Mouse (Mus musculus): ENCODE results near the gene Abcc2. TPM values are rescaled to one million over a fixed set of nuclear protein-coding genes. Genes with fewer than 3 reads are reported as not detected.

Gene Abcc2
- polyA plus RNA-seq, 2 experiments = 9.5 to 12.9 TPM

DNA sequence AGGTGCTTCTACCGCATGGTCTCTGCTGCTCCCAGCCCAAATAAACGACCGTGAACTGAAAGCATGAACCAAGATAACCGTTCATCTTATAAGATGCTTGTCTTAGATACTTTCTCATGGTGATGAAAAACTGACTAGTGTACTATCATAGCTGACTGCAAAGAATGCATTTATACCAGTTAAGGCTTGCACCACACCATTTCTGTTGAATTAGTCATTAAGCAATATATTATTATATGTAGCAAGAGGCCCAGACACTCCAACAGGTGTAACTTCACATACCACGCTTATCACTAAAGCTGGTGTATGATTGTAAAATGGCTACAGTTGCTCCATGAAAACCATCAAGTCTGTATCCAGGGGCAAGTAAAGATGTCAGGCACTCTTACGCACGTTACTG lies 7.8 kb downstream of the Abcc2 start:
- no peak for DNase-seq (ENCODE audit: low read depth in 3 of 3, low spot score in 3 of 3)
- WGBS (ENCODE audit: insufficient replicate concordance) = 72% methylated on average over 7 of the region's 7 CpGs
- Histone ChIP-seq H3K9ac (replicated peaks) (no peak overlapping the region), H3K4me1 (replicated peaks; ENCODE audit: control insufficient read depth in 2 of 2, insufficient read depth in 2 of 2, low read length in 1 of 2) (no peaks in the 10 kb centered on the region; a peak in 2 of 4 replicates), H3K9me3 (ENCODE audit: control insufficient read depth, low read length) (no peaks in the 10 kb centered on the region), H3K27ac (no peak overlapping the region), H3K27me3 (ENCODE audit: control insufficient read depth, insufficient read depth, low read length) (no peaks in the 10 kb centered on the region), H3K36me3 (replicated peaks; ENCODE audit: control insufficient read depth, insufficient read depth, low read depth) (no peaks in the 10 kb centered on the region), H3K4me2 (ENCODE audit: low read depth) (no peak overlapping the region), H3K4me3 (ENCODE audit: insufficient read depth in 1 of 2, low read depth in 2 of 2, low read length in 2 of 2) (no peak overlapping the region)
- no peak for ATAC-seq (ENCODE audit: insufficient read depth)
- TF ChIP-seq CTCF (IDR thresholded peaks at IDR 0.05; ENCODE audit: low read depth) = no peak
- TF ChIP-seq EP300 (IDR thresholded peaks at IDR 0.05; ENCODE audit: low read depth) = no peak

- Histone ChIP-seq H3K27ac (no peak overlapping the region), H3K4me3 (ENCODE audit: insufficient read depth in 1 of 2, low read depth in 2 of 2, low read length in 2 of 2) (no peak overlapping the region), H3K9me3 (ENCODE audit: control insufficient read depth, low read length) (no peaks in the 10 kb centered on the region), H3K36me3 (replicated peaks; ENCODE audit: control insufficient read depth, insufficient read depth, low read depth) (no peaks in the 10 kb centered on the region), H3K4me1 (replicated peaks; ENCODE audit: control insufficient read depth in 2 of 2, insufficient read depth in 2 of 2, low read length in 1 of 2) (no peaks in the 10 kb centered on the region; a peak in 1 of 4 replicates), H3K9ac (replicated peaks) (no peak overlapping the region), H3K4me2 (ENCODE audit: low read depth) (no peak overlapping the region), H3K27me3 (ENCODE audit: control insufficient read depth, insufficient read depth, low read length) (no peaks in the 10 kb centered on the region)
- TF ChIP-seq EP300 (IDR thresholded peaks at IDR 0.05; ENCODE audit: low read depth) (no peak), CTCF (IDR thresholded peaks at IDR 0.05; ENCODE audit: low read depth) (no peak)
- ATAC-seq (ENCODE audit: insufficient read depth) = no peak
- 59% methylated on average over 4 of the region's 4 CpGs for WGBS (ENCODE audit: insufficient replicate concordance)
- no peak for DNase-seq (ENCODE audit: low read depth in 3 of 3, low spot score in 3 of 3)
Observed at GRCm38 (mm10) chr19:43792537-43792936, 10.5 kb downstream of the Abcc2 start.

- Histone ChIP-seq H3K4me1 (replicated peaks; ENCODE audit: control insufficient read depth in 2 of 2, insufficient read depth in 2 of 2, low read length in 1 of 2) (no peaks in the 10 kb centered on the region; a peak in 1 of 4 replicates), H3K27me3 (ENCODE audit: control insufficient read depth, insufficient read depth, low read length) (no peaks in the 10 kb centered on the region), H3K4me3 (ENCODE audit: insufficient read depth in 1 of 2, low read depth in 2 of 2, low read length in 2 of 2) (no peak overlapping the region), H3K9me3 (ENCODE audit: control insufficient read depth, low read length) (no peaks in the 10 kb centered on the region), H3K36me3 (replicated peaks; ENCODE audit: control insufficient read depth, insufficient read depth, low read depth) (no peaks in the 10 kb centered on the region), H3K9ac (replicated peaks) (no peak overlapping the region), H3K27ac (no peak overlapping the region), H3K4me2 (ENCODE audit: low read depth) (no peak overlapping the region)
- ATAC-seq (ENCODE audit: insufficient read depth) = no peak
- TF ChIP-seq EP300 (IDR thresholded peaks at IDR 0.05; ENCODE audit: low read depth) = no peak
- TF ChIP-seq CTCF (IDR thresholded peaks at IDR 0.05; ENCODE audit: low read depth) = no peak
- no peak for DNase-seq (ENCODE audit: low read depth in 3 of 3, low spot score in 3 of 3)
- 65% methylated on average over 1 of the region's 1 CpGs for WGBS (ENCODE audit: insufficient replicate concordance)
Observed at GRCm38 (mm10) chr19:43793951-43794350, 12.0 kb downstream of the Abcc2 start.

GRCm38 (mm10) chr19:43795511-43795910 lies 13.5 kb downstream of the Abcc2 start:
- WGBS (ENCODE audit: insufficient replicate concordance) = 70% methylated on average over 8 of the region's 8 CpGs
- Histone ChIP-seq H3K4me2 (ENCODE audit: low read depth) (no peak overlapping the region), H3K9me3 (ENCODE audit: control insufficient read depth, low read length) (no peaks in the 10 kb centered on the region), H3K4me3 (ENCODE audit: insufficient read depth in 1 of 2, low read depth in 2 of 2, low read length in 2 of 2) (no peak overlapping the region), H3K27ac (no peak overlapping the region), H3K36me3 (replicated peaks; ENCODE audit: control insufficient read depth, insufficient read depth, low read depth) (no peaks in the 10 kb centered on the region), H3K4me1 (replicated peaks; ENCODE audit: control insufficient read depth in 2 of 2, insufficient read depth in 2 of 2, low read length in 1 of 2) (no peaks in the 10 kb centered on the region; a peak in 1 of 4 replicates), H3K27me3 (ENCODE audit: control insufficient read depth, insufficient read depth, low read length) (no peaks in the 10 kb centered on the region), H3K9ac (replicated peaks) (no peak overlapping the region)
- ATAC-seq (ENCODE audit: insufficient read depth) = no peak
- DNase-seq (ENCODE audit: low read depth in 3 of 3, low spot score in 3 of 3) = no peak
- no peak for TF ChIP-seq EP300 (IDR thresholded peaks at IDR 0.05; ENCODE audit: low read depth)
- TF ChIP-seq CTCF (IDR thresholded peaks at IDR 0.05; ENCODE audit: low read depth) = no peak

GRCm38 (mm10) chr19:43797216-43797615 lies 15.2 kb downstream of the Abcc2 start:
- ATAC-seq (ENCODE audit: insufficient read depth) = peak; percentile 55
- H3K27me3 ChIP-seq (ENCODE audit: control insufficient read depth, insufficient read depth, low read length) = no peaks in the 10 kb centered on the region
- H3K4me1 ChIP-seq (replicated peaks; ENCODE audit: control insufficient read depth in 2 of 2, insufficient read depth in 2 of 2, low read length in 1 of 2) = no peaks in the 10 kb centered on the region; a peak in 1 of 4 replicates
- WGBS (ENCODE audit: insufficient replicate concordance) = 48% methylated on average over 5 of the region's 5 CpGs
- H3K36me3 ChIP-seq (replicated peaks; ENCODE audit: control insufficient read depth, insufficient read depth, low read depth) = no peaks in the 10 kb centered on the region
- TF ChIP-seq EP300 (IDR thresholded peaks at IDR 0.05; ENCODE audit: low read depth) = no peak
- no peak for TF ChIP-seq CTCF (IDR thresholded peaks at IDR 0.05; ENCODE audit: low read depth)
- H3K4me3 ChIP-seq (ENCODE audit: insufficient read depth in 1 of 2, low read depth in 2 of 2, low read length in 2 of 2) = no peak overlapping the region
- no peak overlapping the region for H3K4me2 ChIP-seq (ENCODE audit: low read depth)
- no peaks in the 10 kb centered on the region for H3K9me3 ChIP-seq (ENCODE audit: control insufficient read depth, low read length)
- DNase-seq (ENCODE audit: low read depth in 3 of 3, low spot score in 3 of 3) = no peak
- H3K9ac ChIP-seq (replicated peaks) = no peak overlapping the region
- H3K27ac ChIP-seq = no peak overlapping the region

Measured in liver, embryonic 14.5 days (tissue).